Mouse (Mus musculus): ENCODE measurements around the gene Raet1e. TPM values are rescaled to one million over a fixed set of nuclear protein-coding genes. Genes with fewer than 3 reads are reported as not detected.
"Not testable (repeated sequence)": the region's sequence is repeated elsewhere in the genome, so short reads cannot be mapped to it uniquely, and the experiment has no call there.

The Raet1e gene
- 5.3 and 6.0 TPM in 2 replicates for polyA plus RNA-seq (2015; fragmentation: Nextera tagmentation; extraction: Ambion mirVana)

DNA sequence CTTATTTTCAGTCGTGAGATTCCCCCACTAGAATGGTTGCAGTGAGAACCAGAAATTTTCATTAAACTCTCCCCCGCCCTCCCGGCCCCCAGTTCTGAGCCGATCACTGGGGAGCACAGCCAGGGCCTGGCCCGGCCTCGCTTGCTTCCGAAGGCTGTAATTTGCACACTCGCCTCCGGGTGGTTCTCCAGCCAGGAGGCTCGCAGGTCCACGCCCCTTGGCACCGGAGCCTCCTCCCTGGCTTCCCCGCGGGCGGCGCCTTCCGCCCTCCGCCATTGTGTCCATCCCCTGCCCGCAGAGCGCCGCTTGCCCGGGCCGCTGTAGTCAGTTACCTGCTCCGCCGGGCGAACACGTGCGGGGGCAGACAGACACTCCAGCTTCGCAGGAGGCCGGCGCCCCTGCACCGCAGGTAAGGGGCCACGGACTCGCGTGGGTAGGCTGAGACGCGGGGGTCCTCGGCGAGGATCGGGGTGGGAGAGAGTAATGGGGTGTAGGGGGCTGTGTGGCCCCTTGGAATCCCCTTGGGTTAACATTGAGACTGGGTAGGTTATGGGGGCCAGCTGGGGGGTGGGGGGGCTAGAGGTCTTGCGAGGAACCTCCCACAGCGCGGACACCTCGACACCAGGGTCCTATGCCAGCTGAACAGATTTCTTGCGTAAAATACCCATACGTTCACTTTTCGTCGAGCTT lies at the start of gene Raet1e, which contains the start of gene H60b:
Gene Raet1e (plus strand): TSS at position 260 of the 690 bp plus-strand sequence.
Gene H60b (plus strand): TSS at position 277 of the 690 bp plus-strand sequence.
- ATAC-seq (ENCODE audit: low FRiP score, low TSS enrichment) = peak; percentile 95
- not testable (repeated sequence) for H3K27ac ChIP-seq (replicated peaks); H3K9me3 ChIP-seq (ENCODE audit: control insufficient read depth, low read length); H3K4me1 ChIP-seq (replicated peaks; ENCODE audit: control insufficient read depth, insufficient read depth); H3K9ac ChIP-seq (ENCODE audit: low read length); H3K36me3 ChIP-seq (ENCODE audit: control insufficient read depth, insufficient read depth, low read length)
- Histone ChIP-seq H3K27me3 (ENCODE audit: control insufficient read depth, insufficient read depth, low read length) (peaks cover 11% of the 10 kb centered on the region; the same call in 1 of the 2 replicates), H3K4me3 (ENCODE audit: low read depth, low read length) (peak within 1 kb of the TSS; percentile 35), H3K4me2 (replicated peaks; ENCODE audit: low read depth) (peak within 1 kb of the TSS; percentile 50)
- peak; percentile 58 for TF ChIP-seq CTCF (IDR thresholded peaks at IDR 0.05; ENCODE audit: low read depth)
- peak; percentile 89 for DNase-seq (ENCODE audit: low spot score)
- 1% methylated on average over 43 of the region's 48 CpGs for WGBS

DNA sequence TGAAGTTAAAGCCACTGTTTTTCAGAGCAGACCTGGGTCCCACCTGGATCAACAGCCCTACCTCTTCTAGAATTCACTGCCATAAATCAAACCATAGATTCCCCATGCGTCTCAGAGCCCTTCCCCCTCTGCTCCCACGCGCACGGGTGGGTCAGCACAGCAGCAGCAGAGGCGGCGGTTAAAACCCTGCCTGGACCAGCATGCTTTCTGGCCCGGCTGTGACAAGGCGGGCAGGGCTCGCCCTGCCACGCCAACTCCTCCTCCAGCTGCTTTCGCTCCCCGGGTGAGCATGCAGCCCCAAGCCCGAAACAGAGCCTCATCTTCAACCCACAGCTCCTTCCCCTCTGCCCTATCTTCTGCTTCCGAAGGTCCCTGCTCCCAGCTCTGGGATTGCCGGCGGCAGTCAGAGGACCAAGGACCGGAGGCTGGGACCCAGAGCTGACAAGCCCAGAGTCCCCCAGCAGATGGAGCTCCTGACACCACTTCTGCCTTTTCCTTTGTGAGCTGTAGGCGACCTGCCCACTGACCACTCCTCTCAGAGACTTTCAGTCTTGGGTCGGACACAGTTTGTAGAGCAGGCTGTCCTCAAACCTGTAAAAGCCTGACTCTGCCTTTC lies 17.6 kb upstream of the Raet1e start:
- ATAC-seq (ENCODE audit: low FRiP score, low TSS enrichment) = peak; percentile 41; the same call in 1 of the 2 replicates

DNA sequence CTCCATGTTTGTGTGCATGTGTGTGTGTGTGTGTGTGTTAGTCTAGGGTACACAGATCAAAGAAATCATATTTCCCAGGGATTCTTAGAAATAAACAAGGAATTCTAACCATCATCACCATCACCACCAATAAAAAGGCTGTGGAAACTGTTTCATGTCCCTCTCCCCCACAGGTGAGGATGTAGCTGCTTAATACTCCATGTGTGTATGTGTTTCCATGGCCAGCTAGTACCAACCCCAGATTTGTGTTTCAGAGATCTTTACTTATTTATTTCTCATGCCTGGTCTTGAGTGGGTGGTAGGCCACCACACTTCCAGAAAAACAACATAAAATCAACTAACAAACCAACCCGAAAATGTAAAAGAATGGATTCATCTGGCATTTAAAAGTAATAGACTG lies 16.2 kb upstream of the Raet1e start:
- WGBS = 82% methylated on average over 1 of the region's 1 CpGs
- not testable (repeated sequence) for H3K4me1 ChIP-seq (replicated peaks; ENCODE audit: control insufficient read depth, insufficient read depth); H3K4me2 ChIP-seq (replicated peaks; ENCODE audit: low read depth); H3K4me3 ChIP-seq (ENCODE audit: low read depth, low read length); H3K9me3 ChIP-seq (ENCODE audit: control insufficient read depth, low read length); H3K27me3 ChIP-seq (ENCODE audit: control insufficient read depth, insufficient read depth, low read length); ATAC-seq (ENCODE audit: low FRiP score, low TSS enrichment); H3K9ac ChIP-seq (ENCODE audit: low read length); H3K27ac ChIP-seq (replicated peaks); H3K36me3 ChIP-seq (ENCODE audit: control insufficient read depth, insufficient read depth, low read length)
- peak; percentile 63 for DNase-seq (ENCODE audit: low spot score)

More for the DNA sequence above, 17.6 kb upstream of the Raet1e start:
- no peaks in the 10 kb centered on the region for H3K36me3 ChIP-seq (ENCODE audit: control insufficient read depth, insufficient read depth, low read length)
- H3K4me2 ChIP-seq (replicated peaks; ENCODE audit: low read depth) = peak overlapping the region; percentile 59
- no peaks in the 10 kb centered on the region for H3K4me1 ChIP-seq (replicated peaks; ENCODE audit: control insufficient read depth, insufficient read depth)
- peak; percentile 83 for TF ChIP-seq CTCF (IDR thresholded peaks at IDR 0.05; ENCODE audit: low read depth)
- no peak for TF ChIP-seq EP300 (optimal IDR thresholded peaks at IDR 0.05)
- no peaks in the 10 kb centered on the region for H3K9me3 ChIP-seq (ENCODE audit: control insufficient read depth, low read length)
- 0% methylated on average over 19 of the region's 19 CpGs for WGBS
- H3K27me3 ChIP-seq (ENCODE audit: control insufficient read depth, insufficient read depth, low read length) = no peaks in the 10 kb centered on the region
- H3K27ac ChIP-seq (replicated peaks) = no peak overlapping the region
- H3K9ac ChIP-seq (ENCODE audit: low read length) = peak overlapping the region; percentile 43
- peak overlapping the region; percentile 34 for H3K4me3 ChIP-seq (ENCODE audit: low read depth, low read length)
- peak; percentile 84 for DNase-seq (ENCODE audit: low spot score)

GRCm38 (mm10) chr10:22142926-22143325 lies 15.4 kb upstream of the Raet1e start:
- H3K36me3 ChIP-seq (ENCODE audit: control insufficient read depth, insufficient read depth, low read length) = no peaks in the 10 kb centered on the region
- TF ChIP-seq CTCF (IDR thresholded peaks at IDR 0.05; ENCODE audit: low read depth) = no peak
- no peak for TF ChIP-seq EP300 (optimal IDR thresholded peaks at IDR 0.05)
- no peak overlapping the region for H3K9ac ChIP-seq (ENCODE audit: low read length)
- ATAC-seq (ENCODE audit: low FRiP score, low TSS enrichment) (no peak), DNase-seq (ENCODE audit: low spot score) (no peak)
- H3K9me3 ChIP-seq (ENCODE audit: control insufficient read depth, low read length) = no peaks in the 10 kb centered on the region
- no peak overlapping the region for H3K4me3 ChIP-seq (ENCODE audit: low read depth, low read length)
- no peaks in the 10 kb centered on the region for H3K27me3 ChIP-seq (ENCODE audit: control insufficient read depth, insufficient read depth, low read length)
- no peak overlapping the region for H3K4me2 ChIP-seq (replicated peaks; ENCODE audit: low read depth)
- no peaks in the 10 kb centered on the region for H3K4me1 ChIP-seq (replicated peaks; ENCODE audit: control insufficient read depth, insufficient read depth)
- WGBS = 78% methylated on average over 5 of the region's 5 CpGs
- no peak overlapping the region for H3K27ac ChIP-seq (replicated peaks)

DNA sequence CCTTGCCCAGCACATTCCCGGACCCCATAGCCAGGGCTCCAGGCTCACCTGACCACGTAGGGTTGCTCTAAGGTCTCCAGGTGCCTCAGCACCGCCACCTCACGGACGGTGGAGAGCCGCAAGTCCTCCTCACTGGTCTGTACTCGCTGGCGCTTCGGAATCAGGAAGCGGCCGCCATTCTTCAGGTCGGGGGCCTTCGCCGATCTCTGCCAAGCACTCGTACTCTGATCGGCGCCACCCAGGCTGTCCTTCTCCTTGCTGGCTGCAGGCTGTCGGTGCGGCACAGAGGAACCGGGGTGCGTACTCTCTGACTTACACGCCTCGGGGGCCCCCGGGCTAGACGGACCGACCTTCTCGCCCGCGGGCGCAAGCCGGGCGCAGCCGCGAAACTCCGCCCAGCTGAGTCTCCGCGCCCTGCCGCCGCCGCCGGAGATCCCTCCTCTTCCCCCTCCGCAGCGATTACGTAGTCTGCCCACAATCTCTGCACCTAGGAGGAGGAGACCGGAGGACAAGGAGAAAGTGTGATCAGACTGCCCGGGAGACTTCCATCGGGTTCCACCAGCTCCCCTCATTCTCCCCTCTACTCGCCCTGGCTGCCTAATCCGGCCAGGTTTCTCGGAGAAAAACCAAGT lies 9.8 kb upstream of the Raet1e start:
- ATAC-seq (ENCODE audit: low FRiP score, low TSS enrichment) = peak; percentile 96
- peak; percentile 76 for TF ChIP-seq CTCF (IDR thresholded peaks at IDR 0.05; ENCODE audit: low read depth)
- no peak for TF ChIP-seq EP300 (optimal IDR thresholded peaks at IDR 0.05)
- WGBS = 0% methylated on average over 48 of the region's 50 CpGs
- Histone ChIP-seq H3K36me3 (ENCODE audit: control insufficient read depth, insufficient read depth, low read length) (no peaks in the 10 kb centered on the region), H3K4me3 (ENCODE audit: low read depth, low read length) (peak overlapping the region; percentile 69), H3K27ac (replicated peaks) (peak overlapping the region; percentile 75), H3K4me2 (replicated peaks; ENCODE audit: low read depth) (peak overlapping the region; percentile 98), H3K9ac (ENCODE audit: low read length) (peak overlapping the region; percentile 73), H3K4me1 (replicated peaks; ENCODE audit: control insufficient read depth, insufficient read depth) (0 out of 2 replicates have a peak, but pooled peaks cover 2% of the 10 kb centered on the region), H3K27me3 (ENCODE audit: control insufficient read depth, insufficient read depth, low read length) (peaks cover 8% of the 10 kb centered on the region; the same call in 1 of the 2 replicates), H3K9me3 (ENCODE audit: control insufficient read depth, low read length) (no peaks in the 10 kb centered on the region)
- peak; percentile 90 for DNase-seq (ENCODE audit: low spot score)

Data from stomach, postnatal 0 days (tissue).